Mouse (Mus musculus): ENCODE measurements around the gene Kdm5c.

DNA sequence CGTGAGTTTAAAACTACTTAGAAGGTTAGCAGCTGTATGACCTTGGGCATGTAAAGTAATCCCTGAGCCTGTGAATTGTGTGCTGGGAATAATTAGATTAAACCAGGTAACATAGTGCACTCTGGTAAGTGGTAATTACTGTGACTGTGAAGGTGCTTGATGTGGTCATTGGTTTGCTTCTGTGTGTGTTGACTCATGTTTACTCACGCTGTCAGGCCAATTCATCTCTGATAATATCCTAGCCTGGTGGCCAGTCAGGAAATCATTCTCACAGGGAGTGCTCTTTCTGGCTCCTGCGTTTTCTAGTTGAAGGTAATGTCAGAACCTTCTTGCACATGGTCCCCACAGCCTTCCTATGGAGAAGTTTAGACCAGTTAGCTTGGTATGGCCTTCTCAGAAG is 1.3 kb downstream of the Kdm5c start:
- TF ChIP-seq MAFK (IDR thresholded peaks at IDR 0.05; ENCODE audit: insufficient read depth, low read depth, low read length) = no peak
- no peak for TF ChIP-seq ZNF384 (IDR thresholded peaks at IDR 0.05; ENCODE audit: low read depth, low read length)
